Mouse (Mus musculus) hindbrain, embryonic 16.5 days (tissue): Measurements from ENCODE around the gene Dhx16. TPM values are rescaled to one million over a fixed set of nuclear protein-coding genes. Genes with fewer than 3 reads are reported as not detected.

Experiments
- ATAC-seq: fragments of 200-750 bp; cut with Nextera tagmentation; 2 replicates; pipeline ENCODE4 v1.8.0; 2017; ENCODE audit warnings: moderate TSS enrichment, moderate library complexity
- H3K27ac ChIP-seq: fragments of 300-500 bp; sonication (generic); 2 replicates; pipeline ENCODE4 v1.5.1; 2014; ENCODE audit warnings: low read depth, mild to moderate bottlenecking, control low read depth, low read length, moderate library complexity
- H3K27me3 ChIP-seq: fragments of 300-500 bp; sonication (generic); replicated peaks from 2 replicates; pipeline ENCODE4 v1.6.1; 2014; ENCODE audit warnings: low read length; ENCODE audit not compliant: control insufficient read depth, insufficient read depth
- H3K36me3 ChIP-seq: fragments of 300-500 bp; sonication (generic); 2 replicates; pipeline ENCODE4 v1.6.1; 2014; ENCODE audit warnings: mild to moderate bottlenecking, low read length, moderate library complexity, mixed read lengths; ENCODE audit not compliant: control insufficient read depth, insufficient read depth
- H3K4me1 ChIP-seq: fragments of 300-500 bp; sonication (generic); 2 replicates; pipeline ENCODE4 v1.6.1; 2014; ENCODE audit warnings: low read depth, low read length; ENCODE audit not compliant: control insufficient read depth, insufficient read depth
- H3K4me2 ChIP-seq: fragments of 300-500 bp; sonication (generic); 2 replicates; pipeline ENCODE4 v1.6.1; 2014; ENCODE audit warnings: mild to moderate bottlenecking, low read length, control low read depth, moderate library complexity
- H3K4me3 ChIP-seq: fragments of 300-500 bp; sonication (generic); 2 replicates; pipeline ENCODE4 v1.5.1; 2014; ENCODE audit warnings: mild to moderate bottlenecking, low read length, control low read depth, moderate library complexity
- H3K9ac ChIP-seq: fragments of 300-500 bp; sonication (generic); 2 replicates; pipeline ENCODE4 v1.6.1; 2014; ENCODE audit warnings: low read depth, mild to moderate bottlenecking, control low read depth, low read length, moderate library complexity
- H3K9me3 ChIP-seq: fragments of 300-500 bp; sonication (generic); 2 replicates; pipeline ENCODE4 v1.6.1; 2014; ENCODE audit warnings: mild to moderate bottlenecking, low read length, moderate library complexity; ENCODE audit not compliant: control insufficient read depth
- WGBS: fragments of 180-500 bp; shearing (Covaris S2); extraction: QIAGEN DNeasy Blood & Tissue Kit; methylation state at CpG from one replicate; pipeline ENCODE4 v1.1.7; 2014; 5-methylcytosine and 5-hydroxymethylcytosine counted together
- polyA plus RNA-seq: library from polyadenylated mRNA; unstranded; fragments of >200 nt; fragmentation: Nextera tagmentation; extraction: Ambion mirVana; gene quantifications from 2 replicates; pipeline ENCODE4 v1.2.1, GENCODE M21; 2015

Dhx16 gene
- polyA plus RNA-seq, 1 experiment from 2014 or later: 25.0 TPM

DNA sequence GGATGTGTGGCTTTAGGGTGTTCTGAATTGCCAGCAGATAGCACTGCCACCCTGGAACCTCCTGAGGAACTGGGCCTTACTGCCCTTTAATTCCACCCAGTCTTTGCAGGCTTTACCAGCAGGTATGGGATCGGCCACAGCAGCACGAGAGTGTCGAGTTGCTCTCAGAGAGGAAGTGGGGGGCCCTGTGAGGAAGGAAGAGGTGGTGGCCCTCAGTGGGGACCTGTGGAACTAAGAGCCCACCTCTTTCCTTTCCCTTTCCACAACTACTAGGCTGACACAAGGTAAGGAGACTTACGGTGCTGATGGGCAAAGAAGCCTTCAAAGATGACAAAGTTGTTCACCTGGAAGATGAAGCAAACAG, 24.4 kb downstream of the Dhx16 start:
- H3K27ac ChIP-seq: no peak overlapping the region
- WGBS: 85% methylated on average over 4 of the region's 4 CpGs

DNA sequence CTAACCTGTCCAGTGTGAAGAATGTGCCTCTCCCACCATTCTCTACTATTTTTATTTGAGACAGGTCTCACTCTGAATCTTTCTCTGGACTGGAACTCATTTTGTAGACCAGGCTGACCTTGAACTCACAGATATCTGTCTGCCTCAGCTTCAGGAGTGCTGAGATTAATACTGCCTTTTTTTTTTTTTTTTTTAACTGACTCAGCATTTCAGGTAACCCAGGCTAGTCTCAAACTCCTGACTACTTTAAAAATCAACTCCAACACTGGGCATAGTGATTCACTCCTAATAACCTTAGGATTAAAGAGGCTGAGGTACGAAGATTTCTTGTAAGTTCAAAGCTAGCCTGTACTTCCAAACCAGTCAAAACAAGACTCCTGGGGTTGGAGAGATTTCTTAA, 26.0 kb downstream of the Dhx16 start:
- H3K4me2 ChIP-seq: no peak overlapping the region
- H3K27ac ChIP-seq: no peak overlapping the region
- peaks cover 16% of the 10 kb centered on the region for H3K4me1 ChIP-seq
- 100% methylated on average over 1 of the region's 1 CpGs for WGBS
- no peak for ATAC-seq
- no peak overlapping the region for H3K9ac ChIP-seq
- H3K27me3 ChIP-seq: no peaks in the 10 kb centered on the region
- no peak overlapping the region for H3K4me3 ChIP-seq
- H3K36me3 ChIP-seq: peaks cover 46% of the 10 kb centered on the region
- no peaks in the 10 kb centered on the region for H3K9me3 ChIP-seq

More for the DNA sequence above, 24.4 kb downstream of the Dhx16 start:
- Histone ChIP-seq H3K36me3 (peaks cover 55% of the 10 kb centered on the region), H3K9ac (no peak overlapping the region), H3K27me3 (no peaks in the 10 kb centered on the region), H3K4me3 (no peak overlapping the region), H3K4me1 (peaks cover 13% of the 10 kb centered on the region), H3K9me3 (no peaks in the 10 kb centered on the region), H3K4me2 (no peak overlapping the region)
- no peak for ATAC-seq

DNA sequence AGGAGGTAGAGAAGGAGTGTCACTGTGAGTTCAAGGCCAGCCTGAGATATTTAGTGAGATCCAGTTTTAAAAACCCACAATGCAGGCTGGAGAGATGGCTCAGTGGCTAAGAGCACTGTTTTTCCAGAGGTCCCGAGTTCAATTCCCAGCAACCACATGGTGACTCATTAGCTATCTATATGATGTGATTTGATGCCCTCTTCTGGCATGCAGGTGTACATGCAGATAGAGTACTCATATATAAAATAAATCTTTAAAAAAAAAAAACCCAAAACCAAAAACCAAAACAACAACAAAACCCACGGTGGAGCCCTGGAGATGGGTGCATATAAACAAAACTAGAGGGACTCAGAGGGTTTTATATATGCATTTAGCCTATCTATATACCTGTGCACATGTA, 28.0 kb downstream of the Dhx16 start:
- no peak overlapping the region for H3K9ac ChIP-seq
- H3K9me3 ChIP-seq: no peaks in the 10 kb centered on the region
- peak overlapping the region; percentile 83; the same call in 1 of the 2 replicates for H3K4me2 ChIP-seq
- peaks cover 30% of the 10 kb centered on the region for H3K36me3 ChIP-seq
- ATAC-seq: no peak
- H3K27ac ChIP-seq: no peak overlapping the region
- H3K4me1 ChIP-seq: peaks cover 16% of the 10 kb centered on the region
- H3K4me3 ChIP-seq: no peak overlapping the region
- H3K27me3 ChIP-seq: no peaks in the 10 kb centered on the region
- WGBS: 74% methylated on average over 2 of the region's 2 CpGs

DNA sequence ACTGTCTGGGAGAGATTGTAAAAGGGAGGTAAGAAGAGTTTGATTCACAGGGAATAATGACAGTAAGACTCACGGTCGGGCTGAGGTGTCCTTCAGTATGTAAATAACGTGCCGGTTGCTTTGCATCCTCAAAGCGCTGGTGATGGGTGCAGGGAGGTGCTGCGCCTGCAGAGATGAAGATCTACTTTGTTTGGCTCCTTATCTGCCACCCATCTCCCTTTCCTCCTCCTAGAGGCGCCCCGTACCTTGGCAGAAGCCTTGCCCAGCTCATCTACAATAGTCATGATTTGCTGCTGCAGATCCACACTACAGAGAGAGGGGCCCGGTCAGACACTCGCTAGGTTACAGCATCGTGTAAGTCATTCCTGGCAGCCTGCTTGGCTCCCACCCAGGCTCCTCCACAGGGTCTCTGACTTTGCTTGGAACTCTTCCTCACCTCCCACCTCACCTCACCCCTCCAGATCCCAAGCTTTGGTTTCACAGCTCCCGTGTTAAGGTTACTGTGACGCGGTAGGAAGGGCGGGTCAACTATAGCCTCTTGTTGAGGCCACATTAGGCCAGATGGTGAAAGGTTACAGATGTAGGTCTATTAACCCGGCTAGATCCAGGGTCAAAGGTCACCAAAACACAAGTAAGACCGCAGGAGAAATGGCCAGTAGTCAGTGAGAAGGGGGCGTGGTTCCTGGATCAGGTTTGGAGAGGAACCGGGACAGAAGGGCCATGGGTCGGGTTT, 29.7 kb downstream of the Dhx16 start:
- peak; percentile 46 for ATAC-seq
- Histone ChIP-seq H3K4me3 (peak overlapping the region; percentile 70), H3K9me3 (no peaks in the 10 kb centered on the region), H3K4me1 (peaks cover 16% of the 10 kb centered on the region), H3K9ac (peak overlapping the region; percentile 84), H3K27me3 (no peaks in the 10 kb centered on the region), H3K4me2 (peak overlapping the region; percentile 83), H3K27ac (peak overlapping the region; percentile 87), H3K36me3 (peaks cover 18% of the 10 kb centered on the region)
- WGBS: 18% methylated on average over 20 of the region's 20 CpGs

- H3K36me3 ChIP-seq: peaks cover 16% of the 10 kb centered on the region
- WGBS: 3% methylated on average over 25 of the region's 25 CpGs
Observed at GRCm38 (mm10) chr17:35909919-35910369, 30.3 kb downstream of the Dhx16 start, which contains the start of gene Atat1. Gene Atat1 (minus strand): TSS chr17:35910075.

GRCm38 (mm10) chr17:35914975-35915374, 35.4 kb downstream of the Dhx16 start:
- WGBS: 85% methylated on average over 6 of the region's 6 CpGs
- Histone ChIP-seq H3K4me1 (peaks cover 15% of the 10 kb centered on the region), H3K9ac (no peak overlapping the region; the same call in 1 of the 2 replicates), H3K27me3 (no peaks in the 10 kb centered on the region), H3K36me3 (no peaks in the 10 kb centered on the region; the same call in 1 of the 2 replicates), H3K4me3 (no peak overlapping the region), H3K9me3 (no peaks in the 10 kb centered on the region), H3K27ac (no peak overlapping the region), H3K4me2 (peak overlapping the region; percentile 88)
- no peak for ATAC-seq

More at GRCm38 (mm10) chr17:35909919-35910369, 30.3 kb downstream of the Dhx16 start, which contains the start of gene Atat1:
- peak within 1 kb of the TSS; percentile 84 for H3K9ac ChIP-seq
- no peaks in the 10 kb centered on the region for H3K27me3 ChIP-seq
- peak; percentile 91 for ATAC-seq
- peak within 1 kb of the TSS; percentile 70 for H3K4me3 ChIP-seq
- H3K4me2 ChIP-seq: peak within 1 kb of the TSS; percentile 83
- peaks cover 16% of the 10 kb centered on the region for H3K4me1 ChIP-seq
- peak within 1 kb of the TSS; percentile 87 for H3K27ac ChIP-seq
- H3K9me3 ChIP-seq: no peaks in the 10 kb centered on the region

GRCm38 (mm10) chr17:35915538-35916296, 36.1 kb downstream of the Dhx16 start:
- Histone ChIP-seq H3K27ac (peak overlapping the region; percentile 91), H3K9me3 (no peaks in the 10 kb centered on the region), H3K4me2 (peak overlapping the region; percentile 88), H3K4me1 (peaks cover 22% of the 10 kb centered on the region), H3K4me3 (peak overlapping the region; percentile 67), H3K36me3 (no peaks in the 10 kb centered on the region; the same call in 1 of the 2 replicates), H3K9ac (peak overlapping the region; percentile 68), H3K27me3 (no peaks in the 10 kb centered on the region)
- ATAC-seq: peak; percentile 24
- WGBS: 4% methylated on average over 28 of the region's 28 CpGs

GRCm38 (mm10) chr17:35916297-35917142, 36.9 kb downstream of the Dhx16 start, which contains the start of the genes Mrps18b and Ppp1r10:
Gene Mrps18b (minus strand): TSS chr17:35916389.
Gene Ppp1r10 (plus strand): TSS chr17:35916434.
- peak; percentile 95 for ATAC-seq
- Histone ChIP-seq H3K4me3 (peak within 1 kb of the TSS; percentile 67), H3K9me3 (no peaks in the 10 kb centered on the region), H3K4me2 (peak within 1 kb of the TSS; percentile 88), H3K4me1 (peaks cover 26% of the 10 kb centered on the region), H3K27me3 (no peaks in the 10 kb centered on the region), H3K36me3 (no peaks in the 10 kb centered on the region; the same call in 1 of the 2 replicates), H3K9ac (peak within 1 kb of the TSS; percentile 88), H3K27ac (peak within 1 kb of the TSS; percentile 91)
- under 1% methylated on average over 83 of the region's 83 CpGs for WGBS
